ENCODE assay signal across 8 mouse cellular contexts in the genomic region with DNA sequence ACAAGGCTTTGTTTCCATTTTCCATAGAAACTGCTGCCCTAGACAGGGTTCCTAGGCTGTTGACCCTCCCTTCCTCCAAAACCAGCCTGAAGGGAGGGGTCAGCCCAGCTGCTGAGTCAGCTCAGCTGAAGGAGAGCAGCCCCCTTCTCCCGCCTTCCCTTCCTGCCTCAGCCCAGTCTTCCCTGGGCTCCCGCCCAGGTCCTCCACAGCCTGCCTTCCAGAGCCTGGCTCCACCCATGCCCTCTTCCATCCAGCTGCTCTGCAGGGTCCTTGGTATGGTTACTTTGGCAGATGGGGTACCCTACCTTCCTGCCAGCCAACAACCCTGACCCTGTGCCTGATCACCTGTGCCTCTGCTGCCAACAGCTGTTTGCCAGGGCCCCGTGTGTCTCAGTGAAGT. TPM values are rescaled to one million over a fixed set of nuclear protein-coding genes. Genes with fewer than 3 reads are reported as not detected.
A peak's percentile ranks its signal among the peaks of the same experiment; 100 is the strongest.
DNase-seq lines count a peak whose midpoint lies in the region; ATAC-seq and TF ChIP-seq lines count a peak whose summit lies in the region.

No protein-coding gene starts in this region.

- no peak overlapping the region for H3K4me3 ChIP-seq in lung, postnatal 0 days (ENCODE audit: low read depth, low read length)
- no peak overlapping the region for H3K4me3 ChIP-seq in forebrain, embryonic 12.5 days (replicated peaks)

- H3K27ac ChIP-seq in lung, postnatal 0 days (ENCODE audit: low read length), result peak overlapping the region; percentile 3; the same call in 1 of the 2 replicates
- peak overlapping the region; percentile 15; the same call in 1 of the 2 replicates for H3K27ac ChIP-seq in forebrain, embryonic 12.5 days

- H3K36me3 ChIP-seq in lung, postnatal 0 days (ENCODE audit: insufficient read depth, low read length), result peaks cover 21% of the 10 kb centered on the region
- peaks cover 34% of the 10 kb centered on the region for H3K36me3 ChIP-seq in forebrain, embryonic 12.5 days (replicated peaks)

- TF ChIP-seq CTCF in lung, postnatal 0 days (IDR thresholded peaks at IDR 0.05), result no peak

- H3K4me1 ChIP-seq in lung, postnatal 0 days (ENCODE audit: insufficient read depth, low read depth, low read length), result no peaks in the 10 kb centered on the region
- H3K4me1 ChIP-seq in forebrain, embryonic 12.5 days, result peaks cover 4% of the 10 kb centered on the region; the same call in 1 of the 2 replicates

- 19% methylated on average over 3 of the region's 3 CpGs for WGBS in lung, postnatal 0 days
- WGBS in forebrain, embryonic 12.5 days, result 32% methylated on average over 3 of the region's 3 CpGs

- peak; percentile 80 for DNase-seq in lung, postnatal 0 days (ENCODE audit: low spot score)
- DNase-seq in lung, postnatal 36 days, result no peak
- peak; percentile 78 for DNase-seq in heart, postnatal 4 days
- DNase-seq in lung, postnatal 4 days, result peak; percentile 64 to 83
- no peak for DNase-seq in left cerebral cortex, adult 11 months (ENCODE audit: low spot score)

- H3K9ac ChIP-seq in lung, postnatal 0 days (replicated peaks; ENCODE audit: low read depth), result no peak overlapping the region
- no peak overlapping the region for H3K9ac ChIP-seq in forebrain, embryonic 12.5 days

- H3K9me3 ChIP-seq in lung, postnatal 0 days (ENCODE audit: low read length), result no peaks in the 10 kb centered on the region
- H3K9me3 ChIP-seq in forebrain, embryonic 12.5 days, result no peaks in the 10 kb centered on the region

- H3K27me3 ChIP-seq in lung, postnatal 0 days (replicated peaks; ENCODE audit: insufficient read depth, low read length), result no peaks in the 10 kb centered on the region
- H3K27me3 ChIP-seq in forebrain, embryonic 12.5 days, result no peaks in the 10 kb centered on the region

- 0 out of 2 replicates have a peak, but pooled peaks have one; percentile 10 for TF ChIP-seq EP300 in lung, postnatal 0 days (IDR thresholded peaks at IDR 0.05)

- H3K4me2 ChIP-seq in lung, postnatal 0 days (replicated peaks; ENCODE audit: low read depth, low read length), result no peak overlapping the region
- H3K4me2 ChIP-seq in forebrain, embryonic 12.5 days, result no peak overlapping the region

- peak; percentile 78 for ATAC-seq in lung, postnatal 0 days
- 0 out of 2 replicates have a peak, but pooled peaks have one; percentile 6 for ATAC-seq in forebrain, embryonic 12.5 days (ENCODE audit: low FRiP score)
- ATAC-seq in megakaryocyte-erythroid progenitor cell, adult 5-6 weeks (replicated peaks; ENCODE audit: low FRiP score, low TSS enrichment, poor library complexity, severe bottlenecking), result no peak
- ATAC-seq in erythroblast, adult 5-6 weeks (replicated peaks; ENCODE audit: low FRiP score, poor library complexity, severe bottlenecking), result no peak

RNA-seq across cellular contexts. Expression of gene Mmp14, which starts 11.8 kb away (rescaled TPM):
- polyA plus RNA-seq in lung, postnatal 0 days (2015; fragmentation: Nextera tagmentation; extraction: Ambion mirVana), result 150 and 155 TPM in 2 replicates
- 76.0 and 79.2 TPM in 2 replicates for polyA plus RNA-seq in forebrain, embryonic 12.5 days (2016; fragmentation: Nextera tagmentation; extraction: Ambion mirVana)
- total RNA-seq in heart, postnatal 4 days (2021), result 100 to 1,000 TPM; 129 to 131 TPM
- 39.2 and 44.9 TPM in 2 replicates for total RNA-seq in megakaryocyte-erythroid progenitor cell, adult 5-6 weeks (2014; fragmentation: Nextera tagmentation)
- 23.4 and 37.2 TPM in 2 replicates for total RNA-seq in megakaryocyte-erythroid progenitor cell, adult 5-6 weeks (2017)
- total RNA-seq in erythroblast, adult 5-6 weeks (2015; ENCODE audit: low replicate concordance), result 0.84 and 3.5 TPM in 2 replicates
- total RNA-seq in erythroblast, adult 5-6 weeks (2017; ENCODE audit: low replicate concordance), result 1.7 and 2.0 TPM in 2 replicates

RNA-seq across cellular contexts. Expression of gene Mrpl52, which starts 16.5 kb away (rescaled TPM):
- polyA plus RNA-seq in lung, postnatal 0 days (2015; fragmentation: Nextera tagmentation; extraction: Ambion mirVana), result 251 and 266 TPM in 2 replicates
- polyA plus RNA-seq in forebrain, embryonic 12.5 days (2016; fragmentation: Nextera tagmentation; extraction: Ambion mirVana), result 274 and 307 TPM in 2 replicates
- 100 to 1,000 TPM; 185 to 194 TPM for total RNA-seq in heart, postnatal 4 days (2021)
- total RNA-seq in megakaryocyte-erythroid progenitor cell, adult 5-6 weeks (2014; fragmentation: Nextera tagmentation), result 504 and 507 TPM in 2 replicates
- total RNA-seq in megakaryocyte-erythroid progenitor cell, adult 5-6 weeks (2017), result 266 and 434 TPM in 2 replicates
- total RNA-seq in erythroblast, adult 5-6 weeks (2015; ENCODE audit: low replicate concordance), result 36.8 and 40.3 TPM in 2 replicates
- 18.0 and 27.6 TPM in 2 replicates for total RNA-seq in erythroblast, adult 5-6 weeks (2017; ENCODE audit: low replicate concordance)

RNA-seq across cellular contexts. Expression of gene Lrp10, which starts 20.7 kb away (rescaled TPM):
- polyA plus RNA-seq in lung, postnatal 0 days (2015; fragmentation: Nextera tagmentation; extraction: Ambion mirVana), result 92.5 and 96.5 TPM in 2 replicates
- polyA plus RNA-seq in forebrain, embryonic 12.5 days (2016; fragmentation: Nextera tagmentation; extraction: Ambion mirVana), result 26.2 and 29.8 TPM in 2 replicates
- total RNA-seq in heart, postnatal 4 days (2021), result 10 to 100 TPM; 81.3 to 81.5 TPM
- 38.4 and 38.6 TPM in 2 replicates for total RNA-seq in megakaryocyte-erythroid progenitor cell, adult 5-6 weeks (2014; fragmentation: Nextera tagmentation)
- 13.0 and 19.9 TPM in 2 replicates for total RNA-seq in megakaryocyte-erythroid progenitor cell, adult 5-6 weeks (2017)
- total RNA-seq in erythroblast, adult 5-6 weeks (2015; ENCODE audit: low replicate concordance), result 6.7 and 10.9 TPM in 2 replicates
- 12.2 and 13.9 TPM in 2 replicates for total RNA-seq in erythroblast, adult 5-6 weeks (2017; ENCODE audit: low replicate concordance)

RNA-seq across cellular contexts. Expression of gene Slc7a7, which starts 25.6 kb away (rescaled TPM):
- polyA plus RNA-seq in lung, postnatal 0 days (2015; fragmentation: Nextera tagmentation; extraction: Ambion mirVana), result 20.7 and 24.3 TPM in 2 replicates
- 4.2 and 5.4 TPM in 2 replicates for polyA plus RNA-seq in forebrain, embryonic 12.5 days (2016; fragmentation: Nextera tagmentation; extraction: Ambion mirVana)
- 1 to 10 TPM; 5.2 to 7.8 TPM for total RNA-seq in heart, postnatal 4 days (2021)
- 8.8 and 12.9 TPM in 2 replicates for total RNA-seq in megakaryocyte-erythroid progenitor cell, adult 5-6 weeks (2014; fragmentation: Nextera tagmentation)
- total RNA-seq in megakaryocyte-erythroid progenitor cell, adult 5-6 weeks (2017), result 8.2 and 10.6 TPM in 2 replicates
- 2.7 and 7.5 TPM in 2 replicates for total RNA-seq in erythroblast, adult 5-6 weeks (2015; ENCODE audit: low replicate concordance)
- total RNA-seq in erythroblast, adult 5-6 weeks (2017; ENCODE audit: low replicate concordance), result 5.6 and 6.0 TPM in 2 replicates

RNA-seq across cellular contexts. Expression of gene Rem2, which starts 32.7 kb away (rescaled TPM):
- polyA plus RNA-seq in lung, postnatal 0 days (2015; fragmentation: Nextera tagmentation; extraction: Ambion mirVana), result 11.9 and 16.0 TPM in 2 replicates
- polyA plus RNA-seq in forebrain, embryonic 12.5 days (2016; fragmentation: Nextera tagmentation; extraction: Ambion mirVana), result 26.1 and 29.9 TPM in 2 replicates
- under 1 TPM; 0.14 to 0.23 TPM for total RNA-seq in heart, postnatal 4 days (2021)
- total RNA-seq in megakaryocyte-erythroid progenitor cell, adult 5-6 weeks (2014; fragmentation: Nextera tagmentation), result 0.50 and 3.5 TPM in 2 replicates
- total RNA-seq in megakaryocyte-erythroid progenitor cell, adult 5-6 weeks (2017), result 0.80 and 2.0 TPM in 2 replicates
- not detected in 2 replicates for total RNA-seq in erythroblast, adult 5-6 weeks (2015; ENCODE audit: low replicate concordance)
- not detected in 2 replicates for total RNA-seq in erythroblast, adult 5-6 weeks (2017; ENCODE audit: low replicate concordance)

Comparison
In these comparisons a context has a peak if more than half of its experiments do, and no peak if none do; other contexts are left out.
1. DNase-seq: peak in lung, postnatal 0 days (single experiment), heart, postnatal 4 days (single experiment) and lung, postnatal 4 days (2 of 2); none in lung, postnatal 36 days (single experiment) and left cerebral cortex, adult 11 months (single experiment).
2. ATAC-seq: peak in lung, postnatal 0 days (single experiment) and forebrain, embryonic 12.5 days (single experiment); none in megakaryocyte-erythroid progenitor cell, adult 5-6 weeks (single experiment) and erythroblast, adult 5-6 weeks (single experiment).
3. RNA of gene Mmp14, which starts 11.8 kb away (total RNA-seq): 129 to 131 TPM in heart, postnatal 4 days and 23.4 to 44.9 TPM in megakaryocyte-erythroid progenitor cell, adult 5-6 weeks; 0.84 to 3.5 TPM in erythroblast, adult 5-6 weeks; every median in the first group is over 4 times any median in the second.
4. RNA of gene Mrpl52, which starts 16.5 kb away (total RNA-seq): 266 to 507 TPM in megakaryocyte-erythroid progenitor cell, adult 5-6 weeks and 185 to 194 TPM in heart, postnatal 4 days; 18.0 to 40.3 TPM in erythroblast, adult 5-6 weeks; every median in the first group is over 4 times any median in the second.